Mouse (Mus musculus): ENCODE measurements around the gene Ppp4r1.

Ppp4r1 gene

DNA sequence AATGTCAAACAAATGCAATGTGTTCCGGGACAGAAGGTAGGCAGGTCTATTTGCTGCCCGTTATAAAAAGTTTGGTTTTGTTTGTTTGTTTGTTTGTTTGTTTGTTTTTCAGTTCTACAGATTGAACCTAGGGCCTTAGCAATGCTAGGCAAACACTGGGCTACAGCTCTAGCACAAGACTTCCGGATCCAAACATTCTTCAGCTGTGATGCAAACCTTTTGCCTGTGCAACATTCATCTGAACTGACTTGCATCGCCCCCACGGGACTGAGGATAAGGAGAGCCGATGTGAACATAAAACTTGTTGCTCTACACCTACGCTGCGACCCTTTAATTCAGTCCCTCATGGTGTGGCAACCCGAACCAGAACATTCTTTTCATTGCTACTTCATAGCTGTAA lies 104.2 kb downstream of the Ppp4r1 start:
- DNase-seq (ENCODE audit: extremely low read depth, low read depth, low spot score), result no peak

DNA sequence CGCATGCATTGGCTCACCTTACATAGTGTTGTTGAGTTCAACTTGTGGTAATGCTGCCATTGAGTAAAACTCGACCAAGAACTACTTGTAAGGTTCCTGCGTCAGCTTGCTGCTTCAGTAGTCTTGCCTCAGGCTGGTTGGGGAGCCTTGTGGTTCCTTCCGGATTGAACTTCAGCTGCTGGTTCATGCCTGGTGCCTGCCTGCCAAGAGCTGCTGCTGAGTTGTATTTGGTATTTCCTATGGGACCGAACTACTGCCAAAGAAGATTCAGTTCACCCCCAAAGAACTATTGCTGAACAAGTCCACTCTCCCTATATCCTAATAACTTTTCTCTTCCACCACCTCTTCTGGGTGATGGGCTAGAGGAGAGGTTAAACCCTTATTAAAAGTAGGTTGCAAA lies 107.1 kb downstream of the Ppp4r1 start:
- no peak for DNase-seq (ENCODE audit: extremely low read depth, low read depth, low spot score)
